Mouse (Mus musculus) hindbrain, embryonic 10.5 days (tissue): Measurements from ENCODE around the gene Slfn3. TPM values are rescaled to one million over a fixed set of nuclear protein-coding genes. Genes with fewer than 3 reads are reported as not detected.
"Not testable (repeated sequence)": the region's sequence is repeated elsewhere in the genome, so short reads cannot be mapped to it uniquely, and the experiment has no call there.

Source experiments
- DNase-seq: peaks from one replicate; pipeline ENCODE4 v3.0.0-alpha.2; 2017; ENCODE audit warnings: low spot score
- H3K27ac ChIP-seq: fragments of 300-500 bp; sonication (generic); 2 replicates; pipeline ENCODE4 v1.5.1; 2016; ENCODE audit warnings: mild to moderate bottlenecking, moderate library complexity
- H3K27me3 ChIP-seq: fragments of 300-500 bp; sonication (generic); 2 replicates; pipeline ENCODE4 v1.6.1; 2016; ENCODE audit warnings: mild to moderate bottlenecking; ENCODE audit not compliant: poor library complexity, insufficient read depth, severe bottlenecking
- H3K36me3 ChIP-seq: fragments of 300-500 bp; sonication (generic); 2 replicates; pipeline ENCODE4 v1.6.1; 2016; ENCODE audit warnings: mild to moderate bottlenecking, moderate library complexity
- H3K4me1 ChIP-seq: fragments of 300-500 bp; sonication (generic); replicated peaks from 2 replicates; pipeline ENCODE4 v1.6.1; 2016; ENCODE audit warnings: mild to moderate bottlenecking
- H3K4me3 ChIP-seq: fragments of 300-500 bp; sonication (generic); 2 replicates; pipeline ENCODE4 v1.5.1; 2016; ENCODE audit warnings: mild to moderate bottlenecking, moderate library complexity
- H3K9me3 ChIP-seq: fragments of 300-500 bp; sonication (generic); 2 replicates; pipeline ENCODE4 v1.6.1; 2016; ENCODE audit warnings: mild to moderate bottlenecking, moderate library complexity
- WGBS: fragments of 180-500 bp; shearing (Covaris S2); methylation state at CpG from one replicate; pipeline ENCODE4 v1.1.7; 2016; 5-methylcytosine and 5-hydroxymethylcytosine counted together
- polyA plus RNA-seq: library from polyadenylated mRNA; unstranded; fragments of >200 nt; fragmentation: Nextera tagmentation; extraction: Ambion mirVana; gene quantifications from 2 replicates; pipeline ENCODE4 v1.2.1, GENCODE M21; 2016

The Slfn3 gene
- polyA plus RNA-seq, 1 experiment from 2014 or later = 0.16 TPM

- DNase-seq = no peak
- H3K4me1 ChIP-seq = no peaks in the 10 kb centered on the region
- WGBS = 86% methylated on average over 7 of the region's 7 CpGs
- H3K27ac ChIP-seq = no peak overlapping the region
- H3K9me3 ChIP-seq = no peaks in the 10 kb centered on the region
- H3K27me3 ChIP-seq = no peaks in the 10 kb centered on the region
- no peak overlapping the region for H3K4me3 ChIP-seq
- H3K36me3 ChIP-seq = no peaks in the 10 kb centered on the region
Measured at GRCm38 (mm10) chr11:83227926-83228723, 37.0 kb downstream of the Slfn3 start.

GRCm38 (mm10) chr11:83230966-83231365 lies 39.8 kb downstream of the Slfn3 start:
- no peak overlapping the region for H3K4me3 ChIP-seq
- no peak for DNase-seq
- no peaks in the 10 kb centered on the region for H3K4me1 ChIP-seq
- no peaks in the 10 kb centered on the region for H3K27me3 ChIP-seq
- H3K9me3 ChIP-seq = no peaks in the 10 kb centered on the region
- 69% methylated on average over 3 of the region's 3 CpGs for WGBS
- no peaks in the 10 kb centered on the region for H3K36me3 ChIP-seq
- no peak overlapping the region for H3K27ac ChIP-seq

GRCm38 (mm10) chr11:83233621-83234020 lies 42.5 kb downstream of the Slfn3 start:
- not testable (repeated sequence) for H3K27ac ChIP-seq, H3K36me3 ChIP-seq, H3K9me3 ChIP-seq, H3K27me3 ChIP-seq, H3K4me1 ChIP-seq, DNase-seq, H3K4me3 ChIP-seq
- 46% methylated on average over 5 of the region's 5 CpGs for WGBS

GRCm38 (mm10) chr11:83237390-83237789 lies 46.3 kb downstream of the Slfn3 start:
- not testable (repeated sequence) for H3K36me3 ChIP-seq, H3K4me3 ChIP-seq, H3K4me1 ChIP-seq, H3K27me3 ChIP-seq, DNase-seq, H3K27ac ChIP-seq, H3K9me3 ChIP-seq
- 84% methylated on average over 9 of the region's 9 CpGs for WGBS

- no peak for DNase-seq
- H3K27ac ChIP-seq = no peak overlapping the region
- no peaks in the 10 kb centered on the region; the same call in 1 of the 2 replicates for H3K4me1 ChIP-seq
- H3K27me3 ChIP-seq = no peaks in the 10 kb centered on the region
- no peaks in the 10 kb centered on the region for H3K36me3 ChIP-seq
- H3K4me3 ChIP-seq = no peak overlapping the region
- no peaks in the 10 kb centered on the region for H3K9me3 ChIP-seq
- WGBS = 91% methylated on average over 2 of the region's 2 CpGs
Measured at GRCm38 (mm10) chr11:83238389-83238788, 47.3 kb downstream of the Slfn3 start.

- Histone ChIP-seq H3K4me3 (no peak overlapping the region), H3K4me1 (no peaks in the 10 kb centered on the region; the same call in 1 of the 2 replicates), H3K9me3 (no peaks in the 10 kb centered on the region), H3K36me3 (no peaks in the 10 kb centered on the region), H3K27ac (no peak overlapping the region), H3K27me3 (no peaks in the 10 kb centered on the region)
- DNase-seq = no peak
- 9% methylated on average over 2 of the region's 2 CpGs for WGBS
Measured at GRCm38 (mm10) chr11:83239811-83240210, 48.7 kb downstream of the Slfn3 start.

- H3K36me3 ChIP-seq, H3K27me3 ChIP-seq, H3K4me1 ChIP-seq, H3K27ac ChIP-seq, H3K4me3 ChIP-seq, H3K9me3 ChIP-seq, DNase-seq: not testable (repeated sequence)
- WGBS = 78% methylated on average over 5 of the region's 5 CpGs
Measured at GRCm38 (mm10) chr11:83257211-83257610, 66.1 kb downstream of the Slfn3 start.

GRCm38 (mm10) chr11:83262673-83263072 lies 71.5 kb downstream of the Slfn3 start:
- no peak overlapping the region for H3K27ac ChIP-seq
- H3K4me3 ChIP-seq = no peak overlapping the region
- no peaks in the 10 kb centered on the region for H3K27me3 ChIP-seq
- no peaks in the 10 kb centered on the region for H3K4me1 ChIP-seq
- 96% methylated on average over 1 of the region's 1 CpGs for WGBS
- no peak for DNase-seq
- H3K36me3 ChIP-seq = no peaks in the 10 kb centered on the region
- no peaks in the 10 kb centered on the region for H3K9me3 ChIP-seq

GRCm38 (mm10) chr11:83263146-83263545 lies 72.0 kb downstream of the Slfn3 start:
- no peak for DNase-seq
- Histone ChIP-seq H3K4me3 (no peak overlapping the region), H3K27ac (no peak overlapping the region), H3K9me3 (no peaks in the 10 kb centered on the region), H3K27me3 (no peaks in the 10 kb centered on the region), H3K36me3 (no peaks in the 10 kb centered on the region), H3K4me1 (no peaks in the 10 kb centered on the region)
- 60% methylated on average over 3 of the region's 3 CpGs for WGBS

Other genes starting within 250 kb of the Slfn3 start
- 0.11 and 0.48 TPM in 2 replicates for gene Slfn5, start 240.0 kb upstream of the Slfn3 start, polyA plus RNA-seq
- 5.9 and 8.5 TPM in 2 replicates for gene Slfn9, start 199.5 kb upstream of the Slfn3 start, polyA plus RNA-seq
- gene Slfn8, start 170.5 kb upstream of the Slfn3 start, polyA plus RNA-seq = 0.19 and 0.24 TPM in 2 replicates
- gene Slfn2, start 126.2 kb upstream of the Slfn3 start, polyA plus RNA-seq = 0.85 and 1.9 TPM in 2 replicates
- not detected in 2 replicates for gene Slfn1, start 74.5 kb upstream of the Slfn3 start, polyA plus RNA-seq
- gene Slfn4, start 16.1 kb upstream of the Slfn3 start, polyA plus RNA-seq = not detected in 2 replicates
- 0.11 and 0.30 TPM in 2 replicates for gene Slfn14, start 95.4 kb downstream of the Slfn3 start, polyA plus RNA-seq
- gene Ap2b1, start 107.7 kb downstream of the Slfn3 start, polyA plus RNA-seq = 78.9 and 89.2 TPM in 2 replicates
- 13.9 and 17.2 TPM in 2 replicates for gene Pex12, start 111.3 kb downstream of the Slfn3 start, polyA plus RNA-seq
- 4.3 and 11.1 TPM in 2 replicates for gene Rasl10b, start 217.8 kb downstream of the Slfn3 start, polyA plus RNA-seq
- 0.27 and 0.39 TPM in 2 replicates for gene Gas2l2, start 238.1 kb downstream of the Slfn3 start, polyA plus RNA-seq
- 0.97 TPM in 1 of 2 replicates, not detected in the other for gene 1700020L24Rik, start 246.3 kb downstream of the Slfn3 start, polyA plus RNA-seq